Mouse (Mus musculus) spleen, adult 2 months (tissue): ENCODE data around the gene Gabrb3.

Experiments
- CTCF ChIP-seq: fragments of 200-500 bp; IDR thresholded peaks from 2 replicates; pipeline ENCODE4 v1.5.1; 2011; ENCODE audit warnings: mild to moderate bottlenecking, inconsistent platforms; ENCODE audit not compliant: insufficient read depth, insufficient read length, insufficient replicate concordance; ENCODE audit errors: extremely low read depth
- POLR2A ChIP-seq: fragments of 200-500 bp; IDR thresholded peaks from 2 replicates; pipeline ENCODE4 v1.6.1; 2011; ENCODE audit warnings: low read depth, low read length, inconsistent platforms

DNA sequence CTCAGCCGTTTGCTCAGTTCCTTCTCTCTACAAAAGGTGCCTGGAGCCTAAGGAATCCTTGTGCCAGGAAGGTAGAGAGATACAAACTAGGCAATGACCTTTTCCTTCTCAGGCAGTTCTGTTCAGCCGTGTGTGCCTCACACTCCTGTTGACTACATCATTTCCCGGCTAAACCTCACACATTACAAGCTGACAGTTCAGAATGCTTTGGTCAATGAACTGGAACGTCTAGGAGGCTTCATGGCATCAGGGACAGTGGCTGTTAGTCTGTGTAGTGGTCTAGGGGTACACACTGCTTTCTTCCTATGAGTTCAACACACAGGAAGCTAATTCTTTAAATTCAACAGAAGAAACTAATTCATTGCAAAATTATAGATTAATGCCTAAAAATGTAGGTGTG is 216.2 kb downstream of the Gabrb3 start:
- no peak for TF ChIP-seq CTCF
- TF ChIP-seq POLR2A, result no peak
